Mouse (Mus musculus) intestine, embryonic 16.5 days (tissue): Measurements from ENCODE around the gene Spata4. TPM values are rescaled to one million over a fixed set of nuclear protein-coding genes. Genes with fewer than 3 reads are reported as not detected.

ENCODE experiments used
- polyA plus RNA-seq: library from polyadenylated mRNA; unstranded; fragments of >200 nt; fragmentation: Nextera tagmentation; extraction: Ambion mirVana; gene quantifications from 2 replicates; pipeline ENCODE4 v1.2.1, GENCODE M21; 2015

The Spata4 gene
- polyA plus RNA-seq, 1 experiment from 2014 or later: not detected

Other genes starting within 250 kb of the Spata4 start
- 3.0 and 3.6 TPM in 2 replicates for gene Asb5, start 71.2 kb upstream of the Spata4 start, polyA plus RNA-seq
- gene Spcs3, start 70.8 kb upstream of the Spata4 start, polyA plus RNA-seq: 88.6 and 89.9 TPM in 2 replicates